Mouse (Mus musculus) bone marrow, adult 2 months (tissue): ENCODE data around the gene Dupd1. TPM values are rescaled to one million over a fixed set of nuclear protein-coding genes. Genes with fewer than 3 reads are reported as not detected.
A peak's percentile ranks its signal among the peaks of the same experiment; 100 is the strongest.

Experiments
- H3K27ac ChIP-seq: fragments of 200-500 bp; 2 replicates; pipeline ENCODE4 v1.5.1; 2012; ENCODE audit warnings: low read depth, mild to moderate bottlenecking, control low read depth, inconsistent platforms, low read length; ENCODE audit not compliant: control insufficient read depth, poor library complexity, insufficient read depth
- H3K4me1 ChIP-seq: fragments of 200-500 bp; 2 replicates; pipeline ENCODE4 v1.6.1; 2011; ENCODE audit warnings: low read length; ENCODE audit not compliant: control insufficient read depth, insufficient read depth
- H3K4me3 ChIP-seq: fragments of 200-500 bp; replicated peaks from 2 replicates; pipeline ENCODE3; 2011; ENCODE audit warnings: mild to moderate bottlenecking, low read depth, low read length, control low read depth; ENCODE audit not compliant: control insufficient read depth
- CTCF ChIP-seq: fragments of 200-500 bp; IDR thresholded peaks from 2 replicates; pipeline ENCODE4 v1.5.1; 2011; ENCODE audit warnings: low read length, control low read depth; ENCODE audit not compliant: control insufficient read depth, insufficient read depth
- POLR2A ChIP-seq: fragments of 200-500 bp; IDR thresholded peaks from 2 replicates; pipeline ENCODE4 v1.6.1; 2011; ENCODE audit warnings: low read depth, mild to moderate bottlenecking, control low read depth, low read length, borderline replicate concordance; ENCODE audit not compliant: control insufficient read depth
- WGBS: fragments of 180-500 bp; shearing (Covaris S2); methylation state at CpG from one replicate; pipeline ENCODE4 v1.1.7; 2018; 5-methylcytosine and 5-hydroxymethylcytosine counted together
- polyA plus RNA-seq: library from polyadenylated mRNA; stranded (reverse); fragments of >200 nt; gene quantifications from 2 replicates; pipeline ENCODE4 v1.2.4, GENCODE M21; 2011; ENCODE audit warnings: low replicate concordance; ENCODE audit not compliant: missing spikeins, insufficient read depth, insufficient read length

Gene Dupd1
- polyA plus RNA-seq, 1 experiment = not detected

DNA sequence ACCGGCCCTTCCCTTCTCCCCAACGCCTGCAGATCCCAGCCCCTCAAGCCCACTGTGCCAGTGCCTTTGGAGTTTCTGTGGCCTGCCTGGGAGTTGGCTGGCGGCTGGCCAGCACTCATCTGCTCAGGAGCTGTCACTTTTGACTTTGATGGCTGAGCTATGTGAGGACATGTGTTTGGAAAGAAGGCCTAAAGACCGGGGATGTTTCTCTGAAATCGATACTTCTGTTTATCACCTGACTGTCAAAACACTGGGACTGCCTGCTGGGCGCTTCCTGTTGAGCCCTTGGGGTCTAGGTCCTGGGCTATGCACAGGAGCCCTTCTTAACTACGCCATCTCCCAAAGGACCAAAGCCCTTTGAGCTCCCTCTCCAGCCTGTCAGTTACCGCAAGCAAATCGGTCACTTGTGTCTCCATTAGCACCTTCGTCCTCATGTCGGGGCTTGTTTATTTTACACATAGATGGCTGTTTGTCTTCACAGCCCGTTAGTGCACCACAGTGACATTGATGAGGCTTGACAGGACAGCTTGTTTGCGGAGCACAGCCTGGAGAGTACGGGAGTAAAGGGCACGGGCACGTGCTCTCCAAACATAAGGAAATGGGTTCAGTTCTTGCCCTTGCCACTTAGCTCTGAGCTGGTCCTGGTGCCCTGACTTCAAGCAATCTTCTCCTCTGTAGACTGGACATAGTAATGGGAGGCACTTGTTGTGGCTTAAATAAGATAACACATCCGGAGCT lies 5.4 kb upstream of the Dupd1 start:
- no peak overlapping the region for H3K4me3 ChIP-seq
- H3K4me1 ChIP-seq = no peaks in the 10 kb centered on the region

DNA sequence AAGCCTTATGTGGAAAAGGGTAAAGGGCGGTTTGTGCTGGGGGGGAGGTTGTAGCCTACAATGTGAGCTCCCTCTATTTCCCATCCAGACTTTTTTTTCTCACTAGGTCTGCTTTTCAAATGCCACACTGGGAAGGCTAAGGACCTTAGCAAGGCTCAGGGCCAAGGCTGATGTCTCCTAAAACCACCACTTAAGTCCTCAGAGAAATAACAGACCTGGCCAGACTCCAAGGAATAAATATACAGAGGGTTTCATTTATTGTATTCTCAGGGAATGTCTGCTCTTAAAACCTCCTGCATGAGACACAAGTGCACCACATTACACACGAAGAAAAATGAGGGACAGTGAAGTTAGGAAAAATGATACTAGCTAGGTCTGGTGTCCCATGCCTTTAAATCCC lies 3.1 kb downstream of the Dupd1 start:
- WGBS = 82% methylated on average over 2 of the region's 2 CpGs
- TF ChIP-seq POLR2A = no peak
- TF ChIP-seq CTCF = no peak

More for the DNA sequence above, 5.4 kb upstream of the Dupd1 start:
- H3K27ac ChIP-seq = no peak overlapping the region
- TF ChIP-seq CTCF (no peak), POLR2A (no peak)
- 84% methylated on average over 17 of the region's 17 CpGs for WGBS

DNA sequence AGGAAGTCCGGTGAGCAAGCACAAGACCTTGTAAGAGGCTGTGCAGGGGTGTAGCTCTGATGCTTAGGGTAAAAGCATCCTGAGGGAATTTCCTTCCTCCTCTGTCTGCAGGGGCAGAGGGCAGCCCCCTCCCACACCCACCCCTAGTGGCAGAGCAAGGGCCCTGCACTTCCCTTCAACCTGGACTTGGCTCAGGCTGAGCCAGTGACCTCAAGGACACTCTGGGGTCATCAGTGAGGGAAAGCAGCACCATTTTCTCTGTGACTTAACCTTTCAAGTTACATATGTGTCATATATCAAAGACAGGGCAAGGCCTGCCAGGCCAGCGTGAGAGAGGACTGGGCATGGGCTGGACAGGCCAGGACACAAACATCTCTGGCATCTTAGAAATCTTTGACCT lies 4.8 kb downstream of the Dupd1 start:
- TF ChIP-seq POLR2A (no peak), CTCF (no peak)
- Histone ChIP-seq H3K27ac (no peak overlapping the region), H3K4me1 (peaks cover 4% of the 10 kb centered on the region), H3K4me3 (no peak overlapping the region)
- 58% methylated on average over 2 of the region's 2 CpGs for WGBS

More for the DNA sequence above, 3.1 kb downstream of the Dupd1 start:
- peaks cover 4% of the 10 kb centered on the region for H3K4me1 ChIP-seq
- H3K4me3 ChIP-seq = no peak overlapping the region
- H3K27ac ChIP-seq = no peak overlapping the region

DNA sequence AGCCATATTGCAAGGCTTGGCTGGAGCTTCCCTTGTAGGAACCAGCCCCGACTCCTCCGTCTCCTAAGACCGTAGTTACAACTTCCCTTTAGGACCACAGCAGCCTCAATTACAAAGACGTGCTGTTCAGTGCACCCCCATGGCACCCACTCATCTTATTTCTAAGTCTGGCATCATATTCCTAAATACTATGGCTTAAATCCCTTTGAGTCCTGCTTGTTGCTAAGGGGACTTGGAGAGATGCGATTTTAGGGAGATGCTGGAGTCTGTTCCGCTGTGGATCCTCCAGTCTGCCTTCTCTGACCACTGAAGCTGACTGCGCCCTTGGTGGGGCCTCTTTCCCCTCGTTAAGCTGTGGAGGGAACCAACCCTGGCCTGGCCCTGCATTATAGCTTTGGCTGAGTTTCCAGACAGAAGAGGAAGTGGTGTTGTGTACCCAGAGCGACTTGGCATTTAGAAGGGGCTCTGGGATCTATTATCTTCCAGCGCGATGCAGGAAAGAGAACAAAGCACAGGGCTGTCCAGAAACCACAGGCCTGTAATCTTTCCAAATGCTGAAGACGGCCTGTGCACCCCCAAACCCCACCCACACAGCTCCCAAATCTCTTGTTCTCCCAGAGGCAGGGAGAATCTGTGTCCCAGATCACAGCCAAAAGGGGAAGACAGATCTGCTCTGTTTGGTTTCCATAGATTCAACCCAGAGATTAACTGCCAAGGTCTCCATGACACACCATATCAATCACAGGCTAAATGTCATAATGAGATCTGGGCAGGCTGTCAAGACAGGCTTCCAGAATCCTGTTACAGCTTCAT lies 7.4 kb downstream of the Dupd1 start:
- H3K27ac ChIP-seq = peak overlapping the region; percentile 50
- TF ChIP-seq CTCF (no peak), POLR2A (no peak)
- H3K4me3 ChIP-seq = no peak overlapping the region
- peaks cover 4% of the 10 kb centered on the region for H3K4me1 ChIP-seq
- WGBS = 6% methylated on average over 12 of the region's 12 CpGs

DNA sequence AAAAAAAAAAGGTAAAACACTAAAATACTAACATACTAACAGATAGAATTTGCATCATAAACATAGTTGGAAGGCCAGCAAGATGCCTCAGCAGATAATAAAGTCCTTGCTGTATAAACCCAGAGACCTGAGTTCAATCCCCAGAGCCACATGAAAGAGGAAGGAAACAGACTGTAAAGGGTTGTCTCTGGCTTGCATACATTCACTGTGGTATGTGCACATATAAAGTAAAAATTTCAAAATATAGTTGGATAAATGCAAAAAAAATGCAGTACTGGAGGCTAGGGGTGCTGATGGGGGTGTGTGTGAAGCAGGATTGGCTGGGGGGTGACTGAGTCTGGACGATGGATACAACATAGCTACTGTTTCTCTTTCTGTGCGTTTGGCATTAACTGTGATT lies 8.9 kb downstream of the Dupd1 start:
- Histone ChIP-seq H3K27ac (no peak overlapping the region), H3K4me3 (no peak overlapping the region), H3K4me1 (peaks cover 4% of the 10 kb centered on the region)
- WGBS = 45% methylated on average over 2 of the region's 2 CpGs
- TF ChIP-seq CTCF = no peak
- TF ChIP-seq POLR2A = no peak

DNA sequence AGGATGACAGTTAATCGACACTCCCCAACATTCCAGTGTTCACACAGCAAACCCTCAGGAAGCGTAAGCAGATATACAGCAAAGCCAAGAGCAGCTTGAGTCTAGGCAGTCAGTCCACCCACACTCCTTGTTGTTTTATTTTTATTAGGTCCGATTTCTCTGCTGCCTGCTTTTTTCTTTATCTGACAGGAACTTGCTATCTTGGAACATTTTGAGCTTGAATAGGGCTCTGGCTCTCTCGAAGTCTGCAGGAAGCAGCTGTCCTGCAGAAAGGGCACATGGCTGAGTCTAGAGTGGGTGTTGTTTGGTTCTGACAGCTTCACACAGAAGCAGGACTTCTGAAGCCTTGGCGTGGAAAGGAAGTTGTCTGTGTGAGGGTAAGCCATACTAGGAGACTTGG lies 11.1 kb downstream of the Dupd1 start:
- peaks cover 4% of the 10 kb centered on the region for H3K4me1 ChIP-seq
- no peak overlapping the region for H3K27ac ChIP-seq
- TF ChIP-seq CTCF (no peak), POLR2A (no peak)
- no peak overlapping the region for H3K4me3 ChIP-seq
- WGBS = 22% methylated on average over 5 of the region's 5 CpGs

DNA sequence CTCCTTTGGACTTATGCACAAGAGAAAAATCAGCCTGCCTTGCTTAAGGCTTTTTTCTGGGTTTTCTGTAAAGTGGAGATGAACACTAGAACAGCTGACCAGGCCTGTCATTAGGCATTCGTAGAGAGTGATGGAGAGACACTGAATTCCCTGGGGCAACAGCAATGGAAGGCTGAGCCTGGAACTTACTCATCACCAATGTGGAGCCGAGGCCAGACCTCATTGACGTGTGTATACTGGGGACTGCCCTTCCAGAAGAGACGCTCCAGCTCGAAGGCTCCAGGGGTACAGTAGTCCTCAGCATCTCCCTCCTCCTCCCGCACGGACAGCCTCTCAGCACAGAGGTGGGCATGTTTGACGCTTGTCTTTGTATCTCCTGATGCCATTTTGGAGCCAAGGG lies 11.7 kb downstream of the Dupd1 start:
- no peak overlapping the region for H3K27ac ChIP-seq
- H3K4me3 ChIP-seq = no peak overlapping the region
- H3K4me1 ChIP-seq = peaks cover 2% of the 10 kb centered on the region
- TF ChIP-seq POLR2A (no peak), CTCF (no peak)
- WGBS = 88% methylated on average over 8 of the region's 8 CpGs

DNA sequence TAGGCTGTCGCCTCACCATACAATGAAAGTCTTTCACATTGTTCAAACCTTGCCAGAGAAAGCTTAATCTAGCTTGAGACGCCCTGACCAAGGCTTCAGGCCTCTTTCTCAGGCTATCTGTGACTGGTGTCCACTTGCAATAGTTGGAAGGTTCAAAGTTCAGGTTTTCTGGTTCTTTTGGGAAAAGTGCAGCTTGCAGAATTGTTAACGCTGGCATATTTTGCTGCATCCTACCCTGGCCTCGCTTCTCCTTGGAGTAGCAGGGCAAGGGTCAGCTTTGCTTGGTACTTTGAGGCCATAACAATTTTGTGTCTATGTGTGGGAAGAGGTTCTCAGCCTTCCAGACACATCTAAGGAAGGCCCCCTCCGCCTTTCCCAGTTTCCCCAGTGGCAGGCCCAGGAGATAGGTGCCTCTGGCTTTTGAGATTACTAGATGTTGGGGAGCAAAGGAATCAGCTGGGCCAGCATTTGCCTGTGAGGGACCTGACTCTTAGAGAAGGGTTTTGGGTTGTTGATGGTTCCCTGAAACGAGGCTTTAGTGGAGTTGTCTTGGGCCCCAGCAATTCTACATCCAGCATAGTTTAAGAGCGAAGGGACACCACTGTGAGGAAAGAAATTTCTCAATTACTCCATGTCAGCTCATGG lies 18.1 kb downstream of the Dupd1 start:
- 77% methylated on average over 7 of the region's 7 CpGs for WGBS
- Histone ChIP-seq H3K4me3 (no peak overlapping the region), H3K27ac (no peak overlapping the region), H3K4me1 (no peaks in the 10 kb centered on the region)
- TF ChIP-seq POLR2A = no peak
- no peak for TF ChIP-seq CTCF
